ENCODE assay signal across 11 mouse cellular contexts in the genomic region with DNA sequence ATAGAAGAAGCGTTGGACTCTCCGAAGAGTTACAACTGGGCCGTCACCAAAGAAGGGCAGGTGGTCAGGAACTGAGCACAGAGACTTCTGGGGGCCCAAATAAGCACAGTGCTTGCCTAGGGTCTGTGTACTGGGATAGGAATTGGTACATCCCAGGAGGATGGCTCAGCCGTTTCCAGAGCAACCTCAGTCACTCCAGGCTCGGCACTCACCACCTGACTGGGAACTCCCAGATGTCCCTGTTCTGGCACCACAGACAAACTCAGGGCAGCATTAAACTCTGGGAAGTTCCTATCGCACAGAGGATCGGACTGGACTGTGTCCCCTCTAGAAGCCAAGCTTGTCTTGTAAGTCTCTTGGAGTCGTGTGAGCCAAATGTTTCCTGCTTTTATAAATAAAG. TPM values are rescaled to one million over a fixed set of nuclear protein-coding genes. Genes with fewer than 3 reads are reported as not detected.
DNase-seq lines count a peak whose midpoint lies in the region; ATAC-seq and TF ChIP-seq lines count a peak whose summit lies in the region.
"Had no signal": no experiment of that assay in that cellular context is flagged by ENCODE, and none has a peak within 500 bp of the region (broad histone marks: within the 10 kb centered on the region; RNA-seq: fewer than 3 reads in every experiment).

No protein-coding gene starts in this region.

- no peaks in the 10 kb centered on the region for H3K27me3 ChIP-seq in kidney, embryonic 15.5 days
- no peaks in the 10 kb centered on the region for H3K27me3 ChIP-seq in kidney, adult 2 months (replicated peaks; ENCODE audit: control insufficient read depth, insufficient read depth, low read length)
- no peaks in the 10 kb centered on the region for H3K27me3 ChIP-seq in embryonic facial prominence, embryonic 10.5 days (replicated peaks; ENCODE audit: low read depth, poor library complexity, severe bottlenecking)
- H3K27me3 ChIP-seq in intestine, embryonic 14.5 days (replicated peaks; ENCODE audit: control insufficient read depth, insufficient read depth, low read length) = no peaks in the 10 kb centered on the region
- H3K27me3 ChIP-seq in midbrain, postnatal 0 days (ENCODE audit: insufficient read depth, low read length) = no peaks in the 10 kb centered on the region
- H3K27me3 ChIP-seq: megakaryocyte, embryonic 14.5 days had no signal

- no peak overlapping the region for H3K27ac ChIP-seq in kidney, embryonic 15.5 days
- no peak overlapping the region for H3K27ac ChIP-seq in kidney, adult 2 months (ENCODE audit: insufficient read depth, low read depth, low read length)
- no peak overlapping the region for H3K27ac ChIP-seq in embryonic facial prominence, embryonic 10.5 days (replicated peaks)
- no peak overlapping the region for H3K27ac ChIP-seq in intestine, embryonic 14.5 days (ENCODE audit: low read depth)
- no peak overlapping the region for H3K27ac ChIP-seq in midbrain, postnatal 0 days (ENCODE audit: low read depth, low read length)

- no peak for TF ChIP-seq CTCF in kidney, adult 2 months (conservative IDR thresholded peaks at IDR 0.05; ENCODE audit: insufficient read depth, insufficient read length, low read depth, low read length)
- TF ChIP-seq CTCF in midbrain, postnatal 0 days (IDR thresholded peaks at IDR 0.05) = no peak

- WGBS in kidney, embryonic 15.5 days = 85% methylated on average over 8 of the region's 8 CpGs
- 79% methylated on average over 8 of the region's 8 CpGs for WGBS in kidney, adult 2 months
- WGBS in embryonic facial prominence, embryonic 10.5 days = 88% methylated on average over 8 of the region's 8 CpGs
- WGBS in intestine, embryonic 14.5 days = 88% methylated on average over 8 of the region's 8 CpGs
- WGBS in midbrain, postnatal 0 days = 80% methylated on average over 8 of the region's 8 CpGs

- H3K4me1 ChIP-seq in kidney, embryonic 15.5 days = peaks cover 19% of the 10 kb centered on the region
- H3K4me1 ChIP-seq in kidney, adult 2 months (ENCODE audit: control insufficient read depth, insufficient read depth, low read length) = peaks cover 11% of the 10 kb centered on the region; the same call in 1 of the 2 replicates
- peaks cover 24% of the 10 kb centered on the region for H3K4me1 ChIP-seq in embryonic facial prominence, embryonic 10.5 days
- H3K4me1 ChIP-seq in intestine, embryonic 14.5 days (replicated peaks; ENCODE audit: control insufficient read depth, insufficient read depth, low read length) = peaks cover 9% of the 10 kb centered on the region; the same call in 1 of the 2 replicates
- H3K4me1 ChIP-seq in midbrain, postnatal 0 days (ENCODE audit: insufficient read depth, low read length) = no peaks in the 10 kb centered on the region; the same call in 1 of the 2 replicates

- peak overlapping the region; percentile 98 for H3K4me3 ChIP-seq in kidney, embryonic 15.5 days (replicated peaks)
- H3K4me3 ChIP-seq in kidney, adult 2 months (ENCODE audit: insufficient read depth, low read depth, low read length) = no peak overlapping the region
- H3K4me3 ChIP-seq in embryonic facial prominence, embryonic 10.5 days = peak overlapping the region; percentile 73
- no peak overlapping the region for H3K4me3 ChIP-seq in intestine, embryonic 14.5 days (ENCODE audit: low read depth, low read length)
- no peak overlapping the region for H3K4me3 ChIP-seq in midbrain, postnatal 0 days (ENCODE audit: low read depth, low read length)

- TF ChIP-seq POLR2A in kidney, adult 2 months (IDR thresholded peaks at IDR 0.05; ENCODE audit: low read depth, low read length) = no peak

- no peak for ATAC-seq in kidney, embryonic 15.5 days (replicated peaks; ENCODE audit: low FRiP score)
- ATAC-seq in intestine, embryonic 14.5 days (replicated peaks; ENCODE audit: low FRiP score, low TSS enrichment, low read depth) = no peak
- ATAC-seq in midbrain, postnatal 0 days (ENCODE audit: low FRiP score) = no peak

- H3K9ac ChIP-seq in kidney, embryonic 15.5 days = no peak overlapping the region
- 0 out of 2 replicates have a peak overlapping the region, but pooled peaks have one; percentile 5 for H3K9ac ChIP-seq in intestine, embryonic 14.5 days (ENCODE audit: low read length)
- no peak overlapping the region for H3K9ac ChIP-seq in midbrain, postnatal 0 days (replicated peaks; ENCODE audit: low read length, poor library complexity, severe bottlenecking)

- peak overlapping the region; percentile 91 for H3K4me2 ChIP-seq in kidney, embryonic 15.5 days
- H3K4me2 ChIP-seq in intestine, embryonic 14.5 days (ENCODE audit: low read length) = peak overlapping the region; percentile 82; the same call in 1 of the 2 replicates
- peak overlapping the region; percentile 78 for H3K4me2 ChIP-seq in midbrain, postnatal 0 days (ENCODE audit: low read depth, low read length, poor library complexity, severe bottlenecking)

- DNase-seq in kidney, adult 2 months = no peak
- DNase-seq in embryonic facial prominence, embryonic 10.5 days (ENCODE audit: low spot score) = no peak
- DNase-seq in intestine, embryonic 14.5 days (ENCODE audit: low spot score) = no peak
- no peak for DNase-seq in midbrain, postnatal 0 days (ENCODE audit: low spot score)
- DNase-seq in urinary bladder, postnatal 4 days (ENCODE audit: low spot score in 2 of 2) = no peak
- no peak for DNase-seq in right cerebral cortex, postnatal 4 days
- DNase-seq in thymus, postnatal 10 days (ENCODE audit: low spot score in 2 of 2) = no peak
- DNase-seq: cerebellum, adult 11 months had no signal

- H3K36me3 ChIP-seq in kidney, embryonic 15.5 days = peaks cover 25% of the 10 kb centered on the region
- no peaks in the 10 kb centered on the region for H3K36me3 ChIP-seq in kidney, adult 2 months (ENCODE audit: control insufficient read depth, insufficient read depth, low read length)
- H3K36me3 ChIP-seq in embryonic facial prominence, embryonic 10.5 days (replicated peaks) = peaks cover 25% of the 10 kb centered on the region
- peaks cover 26% of the 10 kb centered on the region for H3K36me3 ChIP-seq in intestine, embryonic 14.5 days (ENCODE audit: control insufficient read depth, insufficient read depth, low read length)
- peaks cover 15% of the 10 kb centered on the region for H3K36me3 ChIP-seq in midbrain, postnatal 0 days (ENCODE audit: insufficient read depth, low read length)

- no peaks in the 10 kb centered on the region for H3K9me3 ChIP-seq in kidney, embryonic 15.5 days (replicated peaks)
- H3K9me3 ChIP-seq in embryonic facial prominence, embryonic 10.5 days = no peaks in the 10 kb centered on the region
- no peaks in the 10 kb centered on the region for H3K9me3 ChIP-seq in intestine, embryonic 14.5 days (ENCODE audit: control insufficient read depth, low read length)
- no peaks in the 10 kb centered on the region for H3K9me3 ChIP-seq in midbrain, postnatal 0 days (ENCODE audit: low read length)
- H3K9me3 ChIP-seq: megakaryocyte, embryonic 14.5 days had no signal

RNA-seq across cellular contexts. Expression of a gene that starts 1.4 kb away (rescaled TPM):
- 89.8 and 97.7 TPM in 2 replicates for polyA plus RNA-seq in kidney, embryonic 15.5 days (2015; fragmentation: Nextera tagmentation; extraction: Ambion mirVana)
- polyA plus RNA-seq in kidney, adult 2 months (2012; rRNA removed) = 86.9 and 116 TPM in 2 replicates
- 83.7 and 86.4 TPM in 2 replicates for polyA plus RNA-seq in embryonic facial prominence, embryonic 10.5 days (2016; fragmentation: Nextera tagmentation; extraction: Ambion mirVana)
- 97.4 and 100 TPM in 2 replicates for polyA plus RNA-seq in intestine, embryonic 14.5 days (2014; fragmentation: Nextera tagmentation; extraction: Ambion mirVana)
- total RNA-seq in midbrain, postnatal 0 days (2014; rRNA removed) = 54.7 and 60.5 TPM in 2 replicates
- 128 and 131 TPM in 2 replicates for polyA plus RNA-seq in midbrain, postnatal 0 days (2015; fragmentation: Nextera tagmentation; extraction: Ambion mirVana)

RNA-seq across cellular contexts. Expression of a gene that starts 11.0 kb away (rescaled TPM):
- polyA plus RNA-seq in kidney, embryonic 15.5 days (2015; fragmentation: Nextera tagmentation; extraction: Ambion mirVana) = not detected in 2 replicates
- polyA plus RNA-seq in kidney, adult 2 months (2012; rRNA removed) = not detected in 2 replicates
- polyA plus RNA-seq in embryonic facial prominence, embryonic 10.5 days (2016; fragmentation: Nextera tagmentation; extraction: Ambion mirVana) = not detected in 2 replicates
- polyA plus RNA-seq in intestine, embryonic 14.5 days (2014; fragmentation: Nextera tagmentation; extraction: Ambion mirVana) = not detected in 2 replicates
- 0.94 and 2.5 TPM in 2 replicates for total RNA-seq in midbrain, postnatal 0 days (2014; rRNA removed)
- polyA plus RNA-seq in midbrain, postnatal 0 days (2015; fragmentation: Nextera tagmentation; extraction: Ambion mirVana) = 5.0 and 24.0 TPM in 2 replicates
- total RNA-seq: hematopoietic stem cell, adult 5-6 weeks had no signal

RNA-seq across cellular contexts. Expression of a gene that starts 17.4 kb away (rescaled TPM):
- polyA plus RNA-seq in kidney, embryonic 15.5 days (2015; fragmentation: Nextera tagmentation; extraction: Ambion mirVana) = not detected in 2 replicates
- polyA plus RNA-seq in kidney, adult 2 months (2012; rRNA removed) = not detected in 2 replicates
- polyA plus RNA-seq in embryonic facial prominence, embryonic 10.5 days (2016; fragmentation: Nextera tagmentation; extraction: Ambion mirVana) = not detected in 2 replicates
- not detected in 2 replicates for polyA plus RNA-seq in intestine, embryonic 14.5 days (2014; fragmentation: Nextera tagmentation; extraction: Ambion mirVana)
- total RNA-seq in midbrain, postnatal 0 days (2014; rRNA removed) = 10.7 and 12.2 TPM in 2 replicates
- polyA plus RNA-seq in midbrain, postnatal 0 days (2015; fragmentation: Nextera tagmentation; extraction: Ambion mirVana) = 145 and 317 TPM in 2 replicates
- total RNA-seq: hematopoietic stem cell, adult 5-6 weeks had no signal

Comparison
In these comparisons a context has a peak if more than half of its experiments do, and no peak if none do; other contexts are left out.
1. H3K4me3 ChIP-seq: peak in kidney, embryonic 15.5 days (single experiment) and embryonic facial prominence, embryonic 10.5 days (single experiment); none in kidney, adult 2 months (single experiment), intestine, embryonic 14.5 days (single experiment) and midbrain, postnatal 0 days (single experiment).
2. RNA of a gene that starts 17.4 kb away (polyA plus RNA-seq): 145 to 317 TPM in midbrain, postnatal 0 days; not detected in intestine, embryonic 14.5 days, not detected in kidney, embryonic 15.5 days, not detected in kidney, adult 2 months and not detected in embryonic facial prominence, embryonic 10.5 days; every median in the first group is over 100 times any median in the second.
3. Peak in every context shown above with its lines, with median percentiles within 50 percentile points of each other: H3K4me2 ChIP-seq.